Mouse (Mus musculus) yolk sac, embryonic 10.5 days (tissue): Measurements from ENCODE around the gene Tmem17.
A peak's percentile ranks its signal among the peaks of the same experiment; 100 is the strongest.

Experiments
- DNase-seq: peaks from one replicate; pipeline ENCODE4 v3.0.0-alpha.2; 2017; ENCODE audit warnings: low spot score

Gene Tmem17

GRCm38 (mm10) chr11:22512038-22513001, at the start of gene Tmem17:
Gene Tmem17, plus strand, starts transcription at chr11:22512088.
- DNase-seq = peak; percentile 86

GRCm38 (mm10) chr11:22479836-22480619, 31.9 kb upstream of the Tmem17 start:
- no peak for DNase-seq

GRCm38 (mm10) chr11:22481639-22482361, 30.1 kb upstream of the Tmem17 start:
- DNase-seq = no peak

GRCm38 (mm10) chr11:22482362-22482760, 29.5 kb upstream of the Tmem17 start:
- no peak for DNase-seq

- DNase-seq = no peak
Observed at GRCm38 (mm10) chr11:22493694-22494319, 18.1 kb upstream of the Tmem17 start.

- DNase-seq = no peak
Observed at GRCm38 (mm10) chr11:22494941-22495340, 16.9 kb upstream of the Tmem17 start.

- no peak for DNase-seq
Observed at GRCm38 (mm10) chr11:22499396-22499795, 12.5 kb upstream of the Tmem17 start.

GRCm38 (mm10) chr11:22499886-22500285, 12.0 kb upstream of the Tmem17 start:
- no peak for DNase-seq

- no peak for DNase-seq
Observed at GRCm38 (mm10) chr11:22500771-22501566, 10.9 kb upstream of the Tmem17 start.

GRCm38 (mm10) chr11:22513075-22513474, 1.2 kb downstream of the Tmem17 start:
- DNase-seq = no peak

- no peak for DNase-seq
Observed at GRCm38 (mm10) chr11:22515061-22515460, 3.2 kb downstream of the Tmem17 start.

GRCm38 (mm10) chr11:22518445-22518844, 6.6 kb downstream of the Tmem17 start:
- no peak for DNase-seq

- no peak for DNase-seq
Observed at GRCm38 (mm10) chr11:22520251-22520650, 8.4 kb downstream of the Tmem17 start.

GRCm38 (mm10) chr11:22524606-22525005, 12.7 kb downstream of the Tmem17 start:
- no peak for DNase-seq

- DNase-seq = no peak
Observed at GRCm38 (mm10) chr11:22540600-22540999, 28.7 kb downstream of the Tmem17 start.

GRCm38 (mm10) chr11:22560061-22560460, 48.2 kb downstream of the Tmem17 start:
- no peak for DNase-seq

- peak; percentile 6 for DNase-seq
Observed at GRCm38 (mm10) chr11:22560503-22561328, 48.8 kb downstream of the Tmem17 start.

- no peak for DNase-seq
Observed at GRCm38 (mm10) chr11:22561329-22561592, 49.4 kb downstream of the Tmem17 start.

- no peak for DNase-seq
Observed at GRCm38 (mm10) chr11:22563706-22564105, 51.8 kb downstream of the Tmem17 start.

- DNase-seq = no peak
Observed at GRCm38 (mm10) chr11:22564676-22565075, 52.8 kb downstream of the Tmem17 start.
